ENCODE assay signal across 9 mouse cellular contexts in the genomic region with DNA sequence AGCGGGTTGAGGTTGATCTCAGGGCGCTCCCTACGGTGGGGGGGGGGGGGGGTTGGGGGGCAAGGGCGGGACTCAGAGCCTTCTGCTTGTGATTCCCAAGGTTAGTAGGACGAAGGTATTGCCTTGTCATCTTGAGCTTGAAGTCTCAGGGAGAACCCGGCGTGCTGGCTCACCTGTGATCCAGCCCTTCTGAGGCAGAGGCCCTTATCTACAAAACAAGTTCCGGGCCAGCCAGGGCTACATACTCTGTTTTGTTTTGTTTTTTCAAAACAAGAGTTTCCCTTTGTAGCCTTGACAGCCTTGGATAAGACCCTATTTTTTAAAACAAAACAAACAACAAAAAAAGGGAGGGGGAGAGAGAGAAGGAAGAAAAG. TPM values are rescaled to one million over a fixed set of nuclear protein-coding genes. Genes with fewer than 3 reads are reported as not detected.
DNase-seq lines count a peak whose midpoint lies in the region; ATAC-seq and TF ChIP-seq lines count a peak whose summit lies in the region.
"Had no signal": no experiment of that assay in that cellular context is flagged by ENCODE, and none has a peak within 500 bp of the region (broad histone marks: within the 10 kb centered on the region; RNA-seq: fewer than 3 reads in every experiment).

No protein-coding gene starts in this region.

- H3K4me3 ChIP-seq in heart, embryonic 10.5 days: peak overlapping the region; percentile 76
- peak overlapping the region; percentile 56 for H3K4me3 ChIP-seq in C2C12 (ENCODE audit: insufficient read depth, poor library complexity, severe bottlenecking)
- H3K4me3 ChIP-seq in forebrain, embryonic 10.5 days: peak overlapping the region; percentile 79
- peak overlapping the region; percentile 82 for H3K4me3 ChIP-seq in liver, embryonic 12.5 days

- H3K9me3 ChIP-seq in heart, embryonic 10.5 days: no peaks in the 10 kb centered on the region
- H3K9me3 ChIP-seq in forebrain, embryonic 10.5 days: no peaks in the 10 kb centered on the region
- no peaks in the 10 kb centered on the region for H3K9me3 ChIP-seq in liver, embryonic 12.5 days (replicated peaks)

- H3K9ac ChIP-seq in liver, embryonic 12.5 days: peak overlapping the region; percentile 63

- H3ac ChIP-seq in C2C12 (ENCODE audit: control insufficient read depth, insufficient read length, low read depth): no peak overlapping the region

- intact Hi-C loops in heart, postnatal 10 days (cut with DNase I): loop anchor here (2.0 kb wide), 1 partner anchor 80 kb away; no protein-coding TSS in a partner anchor
- intact Hi-C loops in gastrocnemius, postnatal 36 days (cut with DNase I): loop anchor here (2.0 kb wide), 1 partner anchor 28 kb away; no protein-coding TSS in a partner anchor

- WGBS in heart, embryonic 10.5 days: 0% methylated on average over 7 of the region's 8 CpGs
- WGBS in forebrain, embryonic 10.5 days: 4% methylated on average over 8 of the region's 8 CpGs
- WGBS in liver, embryonic 12.5 days (ENCODE audit: insufficient replicate concordance): 0% methylated on average over 5 of the region's 8 CpGs

- H3K4me2 ChIP-seq in liver, embryonic 12.5 days: peak overlapping the region; percentile 100

- no peaks in the 10 kb centered on the region for H3K27me3 ChIP-seq in heart, embryonic 10.5 days (ENCODE audit: insufficient read depth, poor library complexity, severe bottlenecking)
- H3K27me3 ChIP-seq in C2C12 (ENCODE audit: control insufficient read depth, insufficient read depth, insufficient read length): no peaks in the 10 kb centered on the region
- H3K27me3 ChIP-seq in forebrain, embryonic 10.5 days (ENCODE audit: poor library complexity, severe bottlenecking): no peaks in the 10 kb centered on the region
- 0 out of 2 replicates have a peak, but pooled peaks cover 3% of the 10 kb centered on the region for H3K27me3 ChIP-seq in liver, embryonic 12.5 days (replicated peaks)

- H3K36me3 ChIP-seq in heart, embryonic 10.5 days: no peaks in the 10 kb centered on the region
- no peaks in the 10 kb centered on the region for H3K36me3 ChIP-seq in C2C12 (ENCODE audit: control insufficient read depth, insufficient read depth)
- peaks cover 10% of the 10 kb centered on the region for H3K36me3 ChIP-seq in forebrain, embryonic 10.5 days (replicated peaks)
- peaks cover 11% of the 10 kb centered on the region; the same call in 1 of the 2 replicates for H3K36me3 ChIP-seq in liver, embryonic 12.5 days

- peaks cover 11% of the 10 kb centered on the region; the same call in 1 of the 2 replicates for H3K4me1 ChIP-seq in heart, embryonic 10.5 days
- H3K4me1 ChIP-seq in forebrain, embryonic 10.5 days: peaks cover 30% of the 10 kb centered on the region
- H3K4me1 ChIP-seq in liver, embryonic 12.5 days: peaks cover 34% of the 10 kb centered on the region

- H3K79me2 ChIP-seq in C2C12 (ENCODE audit: control insufficient read depth, insufficient read depth): no peaks in the 10 kb centered on the region

- ATAC-seq in liver, embryonic 12.5 days: peak; percentile 73

- TF ChIP-seq CTCF in C2C12 (IDR thresholded peaks at IDR 0.05; ENCODE audit: control insufficient read depth, insufficient read depth, insufficient read length): no peak

- DNase-seq in heart, embryonic 10.5 days (ENCODE audit: low spot score): no peak
- DNase-seq in heart, postnatal 10 days: no peak
- no peak for DNase-seq in forebrain, embryonic 10.5 days (ENCODE audit: extremely low spot score, low spot score)
- DNase-seq in urinary bladder, postnatal 10 days (ENCODE audit: low spot score): no peak
- DNase-seq in adrenal gland, adult 8-10 months: no peak
- DNase-seq in gastrocnemius, postnatal 36 days: no peak

- H3K79me3 ChIP-seq in C2C12 (ENCODE audit: low read depth): no peaks in the 10 kb centered on the region

- H3K27ac ChIP-seq in heart, embryonic 10.5 days: peak overlapping the region; percentile 78
- peak overlapping the region; percentile 88 for H3K27ac ChIP-seq in forebrain, embryonic 10.5 days
- H3K27ac ChIP-seq in liver, embryonic 12.5 days: peak overlapping the region; percentile 91

TF ChIP-seq in C2C12, 6 proteins besides CTCF, POLR2A, EP300 and RAD21:
- TF ChIP-seq CEBPB (IDR thresholded peaks at IDR 0.05; ENCODE audit: low read depth): no peak
- no peak for TF ChIP-seq FOSL1 (IDR thresholded peaks at IDR 0.05; ENCODE audit: insufficient read depth, low read length, poor library complexity, severe bottlenecking)
- no peak for TF ChIP-seq USF1 (IDR thresholded peaks at IDR 0.05; ENCODE audit: low read depth)
- no peak for TF ChIP-seq MYOD1 (IDR thresholded peaks at IDR 0.05; ENCODE audit: control insufficient read depth, insufficient read length, low read depth)
- TF ChIP-seq MAX (IDR thresholded peaks at IDR 0.05): no peak
- no peak for TF ChIP-seq MYOG (IDR thresholded peaks at IDR 0.05; ENCODE audit: control insufficient read depth, extremely low read depth, insufficient read length)

RNA-seq across cellular contexts. Expression of a gene that starts 0.3 kb away (rescaled TPM):
- polyA plus RNA-seq in heart, embryonic 10.5 days (2016; fragmentation: Nextera tagmentation; extraction: Ambion mirVana): 24.0 and 28.6 TPM in 2 replicates
- 10 to 100 TPM; 22.0 to 31.4 TPM for total RNA-seq in heart, postnatal 10 days (2021)
- 66.6 TPM for polyA plus RNA-seq in C2C12 (2012; fragmentation: generic; extraction: Trizol)
- polyA plus RNA-seq in forebrain, embryonic 10.5 days (2016; fragmentation: Nextera tagmentation; extraction: Ambion mirVana): 37.1 and 39.3 TPM in 2 replicates
- 24.6 and 28.0 TPM in 2 replicates for polyA plus RNA-seq in liver, embryonic 12.5 days (2016; fragmentation: Nextera tagmentation; extraction: Ambion mirVana)
- total RNA-seq in adrenal gland, adult 8-10 months (2022): 100 to 1,000 TPM in 2 of 4 experiments, 10 to 100 TPM in 2; 71.1 to 132 (median 86.3) TPM
- total RNA-seq in gastrocnemius, postnatal 36 days (2021): 10 to 100 TPM; 14.7 to 15.5 TPM

RNA-seq across cellular contexts. Expression of a gene that starts 19.3 kb away (rescaled TPM):
- polyA plus RNA-seq in heart, embryonic 10.5 days (2016; fragmentation: Nextera tagmentation; extraction: Ambion mirVana): not detected in 2 replicates
- total RNA-seq in heart, postnatal 10 days (2021): not detected
- not detected for polyA plus RNA-seq in C2C12 (2012; fragmentation: generic; extraction: Trizol)
- not detected in 2 replicates for polyA plus RNA-seq in forebrain, embryonic 10.5 days (2016; fragmentation: Nextera tagmentation; extraction: Ambion mirVana)
- polyA plus RNA-seq in liver, embryonic 12.5 days (2016; fragmentation: Nextera tagmentation; extraction: Ambion mirVana): not detected in 2 replicates
- total RNA-seq in adrenal gland, adult 8-10 months (2022): not detected
- total RNA-seq in gastrocnemius, postnatal 36 days (2021): not detected
- total RNA-seq: megakaryocyte progenitor cell, adult 5-6 weeks had no signal

RNA-seq across cellular contexts. Expression of a gene that starts 24.5 kb away (rescaled TPM):
- 6.4 and 7.4 TPM in 2 replicates for polyA plus RNA-seq in heart, embryonic 10.5 days (2016; fragmentation: Nextera tagmentation; extraction: Ambion mirVana)
- total RNA-seq in heart, postnatal 10 days (2021): 10 to 100 TPM in 1 of 2 experiments, 1 to 10 TPM in 1; 7.8 to 19.8 TPM
- polyA plus RNA-seq in C2C12 (2012; fragmentation: generic; extraction: Trizol): 1.7 TPM
- 9.2 and 10.7 TPM in 2 replicates for polyA plus RNA-seq in forebrain, embryonic 10.5 days (2016; fragmentation: Nextera tagmentation; extraction: Ambion mirVana)
- polyA plus RNA-seq in liver, embryonic 12.5 days (2016; fragmentation: Nextera tagmentation; extraction: Ambion mirVana): 1.8 and 2.5 TPM in 2 replicates
- 10 to 100 TPM in 2 of 4 experiments, 1 to 10 TPM in 2; 8.6 to 33.7 (median 19.6) TPM for total RNA-seq in adrenal gland, adult 8-10 months (2022)
- 1 to 10 TPM; 1.8 to 2.3 TPM for total RNA-seq in gastrocnemius, postnatal 36 days (2021)
- total RNA-seq: megakaryocyte progenitor cell, adult 5-6 weeks had no signal

RNA-seq across cellular contexts. Expression of a gene that starts 26.6 kb away (rescaled TPM):
- polyA plus RNA-seq in heart, embryonic 10.5 days (2016; fragmentation: Nextera tagmentation; extraction: Ambion mirVana): 98.6 and 99.8 TPM in 2 replicates
- total RNA-seq in heart, postnatal 10 days (2021): 10 to 100 TPM; 22.6 to 29.3 TPM
- polyA plus RNA-seq in C2C12 (2012; fragmentation: generic; extraction: Trizol): 53.7 TPM
- polyA plus RNA-seq in forebrain, embryonic 10.5 days (2016; fragmentation: Nextera tagmentation; extraction: Ambion mirVana): 90.8 and 94.9 TPM in 2 replicates
- polyA plus RNA-seq in liver, embryonic 12.5 days (2016; fragmentation: Nextera tagmentation; extraction: Ambion mirVana): 94.9 and 98.7 TPM in 2 replicates
- total RNA-seq in adrenal gland, adult 8-10 months (2022): 10 to 100 TPM; 64.2 to 93.2 (median 75.4) TPM
- total RNA-seq in gastrocnemius, postnatal 36 days (2021): 10 to 100 TPM; 17.8 to 22.9 TPM

RNA-seq across cellular contexts. Expression of a gene that starts 35.0 kb away (rescaled TPM):
- polyA plus RNA-seq in heart, embryonic 10.5 days (2016; fragmentation: Nextera tagmentation; extraction: Ambion mirVana): 108 and 120 TPM in 2 replicates
- 10 to 100 TPM in 1 of 2 experiments, 1 to 10 TPM in 1; 9.7 to 10.0 TPM for total RNA-seq in heart, postnatal 10 days (2021)
- polyA plus RNA-seq in C2C12 (2012; fragmentation: generic; extraction: Trizol): 164 TPM
- polyA plus RNA-seq in forebrain, embryonic 10.5 days (2016; fragmentation: Nextera tagmentation; extraction: Ambion mirVana): 84.0 and 90.8 TPM in 2 replicates
- 87.2 and 96.3 TPM in 2 replicates for polyA plus RNA-seq in liver, embryonic 12.5 days (2016; fragmentation: Nextera tagmentation; extraction: Ambion mirVana)
- 10 to 100 TPM; 27.5 to 39.2 (median 31.5) TPM for total RNA-seq in adrenal gland, adult 8-10 months (2022)
- total RNA-seq in gastrocnemius, postnatal 36 days (2021): 1 to 10 TPM; 7.7 TPM
